Mouse (Mus musculus) liver, embryonic 14.5 days (tissue): Measurements from ENCODE around the gene Ooep. TPM values are rescaled to one million over a fixed set of nuclear protein-coding genes. Genes with fewer than 3 reads are reported as not detected.
"Not testable (repeated sequence)": the region's sequence is repeated elsewhere in the genome, so short reads cannot be mapped to it uniquely, and the experiment has no call there.

ENCODE experiments used
- ATAC-seq: fragments of 200-750 bp; cut with Nextera tagmentation; 2 replicates; pipeline ENCODE4 v1.8.0; 2017; ENCODE audit warnings: moderate number of reproducible peaks, mild to moderate bottlenecking, moderate library complexity; ENCODE audit not compliant: insufficient read depth
- DNase-seq, 3 experiments: peaks; one replicate each; pipeline ENCODE4 v3.0.0-alpha.2; 2012 to 2013; ENCODE audit warnings: low read depth in 3 of 3, low spot score in 3 of 3
- H3K27ac ChIP-seq: fragments of 300-500 bp; sonication (generic); 2 replicates; pipeline ENCODE4 v1.5.1; 2014; ENCODE audit warnings: moderate library complexity, mild to moderate bottlenecking, control low read depth, inconsistent platforms
- H3K27me3 ChIP-seq: fragments of 300-500 bp; sonication (generic); 2 replicates; pipeline ENCODE4 v1.6.1; 2014; ENCODE audit warnings: mild to moderate bottlenecking, low read length, moderate library complexity; ENCODE audit not compliant: control insufficient read depth, insufficient read depth
- H3K36me3 ChIP-seq: fragments of 300-500 bp; sonication (generic); replicated peaks from 2 replicates; pipeline ENCODE4 v1.6.1; 2014; ENCODE audit warnings: low read depth; ENCODE audit not compliant: control insufficient read depth, insufficient read depth
- H3K4me1 ChIP-seq, 2 experiments: fragments of 200-500 bp in 1 of 2; fragments of 300-500 bp in 1 of 2; sonication (generic) in 1 of 2; replicated peaks; 2 replicates each; pipeline ENCODE4 v1.6.1; 2012 to 2014; ENCODE audit warnings: antibody characterized with exemption in 1 of 2, inconsistent platforms in 1 of 2, low read length in 1 of 2; ENCODE audit not compliant: control insufficient read depth in 2 of 2, insufficient read depth in 2 of 2
- H3K4me2 ChIP-seq: fragments of 300-500 bp; sonication (generic); 2 replicates; pipeline ENCODE4 v1.6.1; 2014; ENCODE audit warnings: low read depth, mild to moderate bottlenecking, control low read depth, moderate library complexity
- H3K4me3 ChIP-seq, 2 experiments: fragments of 200-500 bp in 1 of 2; fragments of 300-500 bp in 1 of 2; sonication (generic) in 1 of 2; 2 replicates each; pipeline ENCODE4 v1.5.1; 2012 to 2014; ENCODE audit warnings: low read depth in 2 of 2, low read length in 2 of 2, mild to moderate bottlenecking in 2 of 2, control low read depth in 1 of 2, inconsistent platforms in 1 of 2, moderate library complexity in 1 of 2; ENCODE audit not compliant: insufficient read depth in 1 of 2
- H3K9ac ChIP-seq: fragments of 300-500 bp; sonication (generic); replicated peaks from 2 replicates; pipeline ENCODE4 v1.6.1; 2014; ENCODE audit warnings: mild to moderate bottlenecking, control low read depth, moderate library complexity
- H3K9me3 ChIP-seq: fragments of 300-500 bp; sonication (generic); 2 replicates; pipeline ENCODE4 v1.6.1; 2016; ENCODE audit warnings: low read length, mixed read lengths; ENCODE audit not compliant: control insufficient read depth
- CTCF ChIP-seq: IDR thresholded peaks from 2 replicates; pipeline ENCODE4 v1.5.1; 2016; ENCODE audit warnings: antibody characterized with exemption, low read depth, control low read depth
- EP300 ChIP-seq: IDR thresholded peaks from 2 replicates; pipeline ENCODE4 v1.6.1; 2016; ENCODE audit warnings: antibody characterized with exemption, low read depth
- WGBS: fragments of 180-500 bp; shearing (Covaris S2); extraction: QIAGEN DNeasy Blood & Tissue Kit; methylation state at CpG from one replicate; pipeline ENCODE4 v1.1.7; 2014; ENCODE audit not compliant: insufficient replicate concordance; 5-methylcytosine and 5-hydroxymethylcytosine counted together
- polyA plus RNA-seq, 2 experiments: library from polyadenylated mRNA; depleted of rRNA in 1 of 2; stranded (reverse) in 1 of 2; unstranded in 1 of 2; fragments of >200 nt; fragmentation: Nextera tagmentation in 1 of 2; extraction: Ambion mirVana in 1 of 2; gene quantifications; 2 replicates each; pipeline versions ENCODE4 v1.2.1 to v1.2.3; 2012 to 2014

The Ooep gene
- polyA plus RNA-seq, 2 experiments, result 0.02 to 0.09 TPM

- no peaks in the 10 kb centered on the region for H3K9me3 ChIP-seq
- WGBS, result 29% methylated on average over 3 of the region's 3 CpGs
- H3K27me3 ChIP-seq, result no peaks in the 10 kb centered on the region
- no peak overlapping the region for H3K27ac ChIP-seq
- DNase-seq (no peak), ATAC-seq (no peak)
- no peak overlapping the region for H3K4me3 ChIP-seq
- TF ChIP-seq CTCF (no peak), EP300 (no peak)
- no peaks in the 10 kb centered on the region for H3K4me1 ChIP-seq
- no peak overlapping the region for H3K4me2 ChIP-seq
- H3K9ac ChIP-seq, result no peak overlapping the region
- no peaks in the 10 kb centered on the region for H3K36me3 ChIP-seq
Observed at GRCm38 (mm10) chr9:78347004-78347403, 31.5 kb downstream of the Ooep start.

GRCm38 (mm10) chr9:78345235-78345634 lies 33.3 kb downstream of the Ooep start:
- WGBS, result 47% methylated on average over 4 of the region's 4 CpGs
- not testable (repeated sequence) for H3K9me3 ChIP-seq, H3K9ac ChIP-seq, H3K4me3 ChIP-seq, H3K27ac ChIP-seq, H3K4me1 ChIP-seq, H3K27me3 ChIP-seq, H3K4me2 ChIP-seq, ATAC-seq, DNase-seq, H3K36me3 ChIP-seq

GRCm38 (mm10) chr9:78343055-78343454 lies 35.5 kb downstream of the Ooep start:
- not testable (repeated sequence) for H3K27me3 ChIP-seq, H3K9me3 ChIP-seq, H3K4me3 ChIP-seq, H3K27ac ChIP-seq, DNase-seq, H3K4me1 ChIP-seq, ATAC-seq, H3K9ac ChIP-seq, H3K4me2 ChIP-seq, H3K36me3 ChIP-seq
- 63% methylated on average over 9 of the region's 9 CpGs for WGBS

- H3K9me3 ChIP-seq, H3K27ac ChIP-seq, H3K4me3 ChIP-seq, H3K4me1 ChIP-seq, H3K36me3 ChIP-seq, H3K9ac ChIP-seq, ATAC-seq, DNase-seq, H3K27me3 ChIP-seq, H3K4me2 ChIP-seq: not testable (repeated sequence)
- 68% methylated on average over 4 of the region's 4 CpGs for WGBS
Observed at GRCm38 (mm10) chr9:78342494-78342893, 36.0 kb downstream of the Ooep start.

GRCm38 (mm10) chr9:78340324-78340723 lies 38.2 kb downstream of the Ooep start:
- not testable (repeated sequence) for H3K9me3 ChIP-seq, H3K9ac ChIP-seq, ATAC-seq, DNase-seq, H3K27ac ChIP-seq, H3K36me3 ChIP-seq, H3K4me2 ChIP-seq, H3K4me1 ChIP-seq, H3K4me3 ChIP-seq, H3K27me3 ChIP-seq
- peak; percentile 88 for TF ChIP-seq CTCF
- 15% methylated on average over 8 of the region's 8 CpGs for WGBS

GRCm38 (mm10) chr9:78337050-78337449 lies 41.5 kb downstream of the Ooep start:
- H3K4me3 ChIP-seq, H3K9ac ChIP-seq, DNase-seq, H3K27me3 ChIP-seq, H3K4me1 ChIP-seq, H3K36me3 ChIP-seq, H3K27ac ChIP-seq, H3K9me3 ChIP-seq, ATAC-seq, H3K4me2 ChIP-seq: not testable (repeated sequence)

- WGBS, result 45% methylated on average over 1 of the region's 1 CpGs
- H3K36me3 ChIP-seq, H3K9ac ChIP-seq, H3K27me3 ChIP-seq, H3K9me3 ChIP-seq, ATAC-seq, H3K27ac ChIP-seq, H3K4me1 ChIP-seq, H3K4me2 ChIP-seq, DNase-seq, H3K4me3 ChIP-seq: not testable (repeated sequence)
Observed at GRCm38 (mm10) chr9:78327289-78327688, 51.2 kb downstream of the Ooep start, which contains the start of gene Omt2b. Omt2b (plus strand) TSS chr9:78327589.
